ENCODE assay signal across 16 mouse cellular contexts in the genomic region with DNA sequence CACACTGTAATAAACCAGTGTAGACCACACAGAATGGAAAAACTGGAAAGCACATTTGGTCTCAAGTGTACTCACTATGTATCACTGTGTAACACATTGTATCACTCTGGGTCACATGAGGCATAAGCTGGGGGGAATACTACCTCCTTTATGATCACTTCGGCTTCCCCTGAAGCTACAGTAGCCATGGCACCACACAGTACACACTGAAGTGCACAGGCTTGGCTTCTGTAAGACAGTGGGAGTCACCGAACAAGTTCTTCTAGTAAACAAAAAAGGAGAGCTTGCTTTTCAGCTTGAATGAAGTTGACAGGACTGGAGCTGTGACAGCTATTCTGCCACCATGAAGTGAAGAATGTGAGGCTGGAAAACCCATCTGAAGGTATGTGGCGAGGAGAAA. TPM values are rescaled to one million over a fixed set of nuclear protein-coding genes. Genes with fewer than 3 reads are reported as not detected.
DNase-seq lines count a peak whose midpoint lies in the region; ATAC-seq and TF ChIP-seq lines count a peak whose summit lies in the region.
"Had no signal": no experiment of that assay in that cellular context is flagged by ENCODE, and none has a peak within 500 bp of the region (broad histone marks: within the 10 kb centered on the region; RNA-seq: fewer than 3 reads in every experiment).

No protein-coding gene starts in this region.

- 90% methylated on average over 3 of the region's 3 CpGs for WGBS in limb, embryonic 12.5 days
- 88% methylated on average over 3 of the region's 3 CpGs for WGBS in limb, embryonic 10.5 days
- WGBS in embryonic facial prominence, embryonic 14.5 days: 83% methylated on average over 3 of the region's 3 CpGs
- WGBS in small intestine, adult 2 months: 68% methylated on average over 3 of the region's 3 CpGs

- H3K36me3 ChIP-seq in limb, embryonic 12.5 days: peaks cover 29% of the 10 kb centered on the region
- peaks cover 34% of the 10 kb centered on the region for H3K36me3 ChIP-seq in limb, embryonic 10.5 days
- no peaks in the 10 kb centered on the region for H3K36me3 ChIP-seq in embryonic facial prominence, embryonic 14.5 days (ENCODE audit: control insufficient read depth, insufficient read depth, low read length)
- H3K36me3 ChIP-seq in small intestine, adult 2 months (ENCODE audit: control insufficient read depth, insufficient read depth, low read length): no peaks in the 10 kb centered on the region

- no peak for TF ChIP-seq CTCF in small intestine, adult 2 months (IDR thresholded peaks at IDR 0.05; ENCODE audit: extremely low read depth, insufficient read length, insufficient replicate concordance, low read depth, low read length)

- no peak overlapping the region for H3K4me3 ChIP-seq in limb, embryonic 12.5 days (replicated peaks)
- no peak overlapping the region for H3K4me3 ChIP-seq in limb, embryonic 10.5 days
- H3K4me3 ChIP-seq in embryonic facial prominence, embryonic 14.5 days (ENCODE audit: low read depth, low read length): no peak overlapping the region
- no peak overlapping the region for H3K4me3 ChIP-seq in small intestine, adult 2 months (ENCODE audit: low read depth, low read length)
- H3K4me3 ChIP-seq: forebrain, embryonic 10.5 days; neural tube, embryonic 13.5 days had no signal

- no peaks in the 10 kb centered on the region for H3K9me3 ChIP-seq in limb, embryonic 12.5 days
- no peaks in the 10 kb centered on the region for H3K9me3 ChIP-seq in limb, embryonic 10.5 days (replicated peaks)
- H3K9me3 ChIP-seq in embryonic facial prominence, embryonic 14.5 days (ENCODE audit: control insufficient read depth, low read length): no peaks in the 10 kb centered on the region
- H3K9me3 ChIP-seq: forebrain, embryonic 10.5 days; neural tube, embryonic 13.5 days had no signal

- no peak overlapping the region for H3K4me2 ChIP-seq in limb, embryonic 12.5 days
- no peak overlapping the region for H3K4me2 ChIP-seq in embryonic facial prominence, embryonic 14.5 days (ENCODE audit: low read depth, low read length)
- H3K4me2 ChIP-seq: liver, embryonic 11.5 days; neural tube, embryonic 13.5 days had no signal

- H3K4me1 ChIP-seq in limb, embryonic 12.5 days (replicated peaks): peaks cover 12% of the 10 kb centered on the region; the same call in 1 of the 2 replicates
- peaks cover 12% of the 10 kb centered on the region for H3K4me1 ChIP-seq in limb, embryonic 10.5 days
- peaks cover 4% of the 10 kb centered on the region; the same call in 1 of the 2 replicates for H3K4me1 ChIP-seq in embryonic facial prominence, embryonic 14.5 days (ENCODE audit: control insufficient read depth, insufficient read depth, low read length)
- peaks cover 17% of the 10 kb centered on the region for H3K4me1 ChIP-seq in small intestine, adult 2 months (ENCODE audit: control insufficient read depth, insufficient read depth, insufficient read length, low read length)

- no peak overlapping the region for H3K9ac ChIP-seq in limb, embryonic 12.5 days (replicated peaks)
- H3K9ac ChIP-seq in embryonic facial prominence, embryonic 14.5 days (ENCODE audit: low read depth, low read length): no peak overlapping the region
- H3K9ac ChIP-seq: neural tube, embryonic 13.5 days had no signal

- H3K27me3 ChIP-seq in limb, embryonic 12.5 days: no peaks in the 10 kb centered on the region
- no peaks in the 10 kb centered on the region for H3K27me3 ChIP-seq in limb, embryonic 10.5 days (ENCODE audit: low read depth, poor library complexity, severe bottlenecking)
- H3K27me3 ChIP-seq in embryonic facial prominence, embryonic 14.5 days (replicated peaks; ENCODE audit: control insufficient read depth, insufficient read depth, low read length): no peaks in the 10 kb centered on the region
- no peaks in the 10 kb centered on the region for H3K27me3 ChIP-seq in small intestine, adult 2 months (ENCODE audit: control insufficient read depth, insufficient read depth, low read length)
- H3K27me3 ChIP-seq: neural tube, embryonic 13.5 days had no signal

- H3K27ac ChIP-seq in limb, embryonic 12.5 days: 0 out of 2 replicates have a peak overlapping the region, but pooled peaks have one; percentile 35
- H3K27ac ChIP-seq in limb, embryonic 10.5 days: no peak overlapping the region
- H3K27ac ChIP-seq in embryonic facial prominence, embryonic 14.5 days (replicated peaks; ENCODE audit: low read depth, low read length): peak overlapping the region; percentile 41; the same call in 1 of the 2 replicates
- 0 out of 2 replicates have a peak overlapping the region, but pooled peaks have one; percentile 49 for H3K27ac ChIP-seq in small intestine, adult 2 months (ENCODE audit: insufficient read depth, low read depth, low read length)
- H3K27ac ChIP-seq: macrophage; neural tube, embryonic 13.5 days had no signal

- no peak for ATAC-seq in limb, embryonic 12.5 days (ENCODE audit: insufficient number of reproducible peaks, insufficient read depth, low FRiP score, low TSS enrichment, low read depth)
- ATAC-seq in embryonic facial prominence, embryonic 14.5 days (ENCODE audit: low read depth): peak; percentile 78

- no peak for DNase-seq in limb, embryonic 10.5 days (ENCODE audit: low spot score)
- peak; percentile 30 for DNase-seq in R1 (ENCODE audit: low read depth, low spot score)
- peak; percentile 78 for DNase-seq in embryonic facial prominence, embryonic 14.5 days (ENCODE audit: low spot score)
- no peak for DNase-seq in urinary bladder, postnatal 36 days (ENCODE audit: low spot score in 2 of 2)
- no peak for DNase-seq in neural tube, embryonic 10.5 days (ENCODE audit: extremely low spot score, low spot score)
- DNase-seq: cerebellum, postnatal 10 days; gastrocnemius, postnatal 10 days; kidney, adult 9 months; right cerebral cortex, postnatal 25 days had no signal

- no peak for TF ChIP-seq POLR2A in small intestine, adult 2 months (IDR thresholded peaks at IDR 0.05; ENCODE audit: low read depth, low read length)

RNA-seq across cellular contexts. Expression of gene Ehd2, which starts 37.7 kb away (rescaled TPM):
- polyA plus RNA-seq in limb, embryonic 12.5 days (2016; fragmentation: Nextera tagmentation; extraction: Ambion mirVana): 10.0 and 12.4 TPM in 2 replicates
- polyA plus RNA-seq in limb, embryonic 10.5 days (2016; fragmentation: Nextera tagmentation; extraction: Ambion mirVana): 10.1 and 10.4 TPM in 2 replicates
- 58.0 and 67.1 TPM in 2 replicates for polyA plus RNA-seq in embryonic facial prominence, embryonic 14.5 days (2014; fragmentation: Nextera tagmentation; extraction: Ambion mirVana)
- 11.9 and 14.5 TPM in 2 replicates for polyA plus RNA-seq in small intestine, adult 2 months (2012; rRNA removed)
- polyA plus RNA-seq: macrophage had no signal

RNA-seq across cellular contexts. Expression of gene Bicra, which starts 42.7 kb away (rescaled TPM):
- polyA plus RNA-seq in limb, embryonic 12.5 days (2016; fragmentation: Nextera tagmentation; extraction: Ambion mirVana): 9.0 and 9.4 TPM in 2 replicates
- polyA plus RNA-seq in limb, embryonic 10.5 days (2016; fragmentation: Nextera tagmentation; extraction: Ambion mirVana): 10.6 and 10.8 TPM in 2 replicates
- polyA plus RNA-seq in embryonic facial prominence, embryonic 14.5 days (2014; fragmentation: Nextera tagmentation; extraction: Ambion mirVana): 6.7 and 7.7 TPM in 2 replicates
- 18.7 and 31.0 TPM in 2 replicates for polyA plus RNA-seq in small intestine, adult 2 months (2012; rRNA removed)

RNA-seq across cellular contexts. Expression of gene Zfp541, which starts 56.6 kb away (rescaled TPM):
- 0.08 TPM in 1 of 2 replicates, not detected in the other for polyA plus RNA-seq in limb, embryonic 12.5 days (2016; fragmentation: Nextera tagmentation; extraction: Ambion mirVana)
- polyA plus RNA-seq in limb, embryonic 10.5 days (2016; fragmentation: Nextera tagmentation; extraction: Ambion mirVana): 0.05 TPM in 1 of 2 replicates, not detected in the other
- 0.07 and 0.24 TPM in 2 replicates for polyA plus RNA-seq in embryonic facial prominence, embryonic 14.5 days (2014; fragmentation: Nextera tagmentation; extraction: Ambion mirVana)
- polyA plus RNA-seq in small intestine, adult 2 months (2012; rRNA removed): not detected in 2 replicates
- polyA plus RNA-seq: forebrain, embryonic 10.5 days; heart, postnatal 0 days; liver, embryonic 11.5 days; macrophage had no signal

RNA-seq across cellular contexts. Expression of gene Nop53, which starts 59.1 kb away (rescaled TPM):
- 187 and 192 TPM in 2 replicates for polyA plus RNA-seq in limb, embryonic 12.5 days (2016; fragmentation: Nextera tagmentation; extraction: Ambion mirVana)
- 173 and 203 TPM in 2 replicates for polyA plus RNA-seq in limb, embryonic 10.5 days (2016; fragmentation: Nextera tagmentation; extraction: Ambion mirVana)
- polyA plus RNA-seq in embryonic facial prominence, embryonic 14.5 days (2014; fragmentation: Nextera tagmentation; extraction: Ambion mirVana): 164 and 180 TPM in 2 replicates
- polyA plus RNA-seq in small intestine, adult 2 months (2012; rRNA removed): 56.8 and 120 TPM in 2 replicates

Comparison
In these comparisons a context has a peak if more than half of its experiments do, and no peak if none do; other contexts are left out.
1. DNase-seq: peak in R1 (single experiment) and embryonic facial prominence, embryonic 14.5 days (single experiment); none in limb, embryonic 10.5 days (single experiment), urinary bladder, postnatal 36 days (0 of 2) and neural tube, embryonic 10.5 days (single experiment).